Mouse (Mus musculus): ENCODE results near the gene Gm6904. TPM values are rescaled to one million over a fixed set of nuclear protein-coding genes. Genes with fewer than 3 reads are reported as not detected.

The Gm6904 gene
- polyA plus RNA-seq, 1 experiment from 2014 or later: not detected

GRCm38 (mm10) chr14:59229822-59230221 lies 30.2 kb downstream of the Gm6904 start:
- H3K4me3 ChIP-seq (ENCODE audit: low read depth, low read length): no peak overlapping the region
- no peak overlapping the region for H3K9ac ChIP-seq (ENCODE audit: low read length)
- no peak overlapping the region for H3K27ac ChIP-seq (ENCODE audit: low read depth, low read length)
- no peak overlapping the region for H3K4me2 ChIP-seq (ENCODE audit: low read depth)
- WGBS: 98% methylated on average over 3 of the region's 3 CpGs
- DNase-seq (ENCODE audit: low spot score) (no peak), ATAC-seq (ENCODE audit: insufficient read depth, low FRiP score, low TSS enrichment) (no peak)
- no peaks in the 10 kb centered on the region for H3K4me1 ChIP-seq (ENCODE audit: control insufficient read depth, insufficient read depth, low read length)
- peaks cover 13% of the 10 kb centered on the region for H3K36me3 ChIP-seq (ENCODE audit: control insufficient read depth, insufficient read depth, low read length)
- no peaks in the 10 kb centered on the region for H3K9me3 ChIP-seq (ENCODE audit: control insufficient read depth, low read length)
- H3K27me3 ChIP-seq (ENCODE audit: control insufficient read depth, insufficient read depth, low read length): no peaks in the 10 kb centered on the region

DNA sequence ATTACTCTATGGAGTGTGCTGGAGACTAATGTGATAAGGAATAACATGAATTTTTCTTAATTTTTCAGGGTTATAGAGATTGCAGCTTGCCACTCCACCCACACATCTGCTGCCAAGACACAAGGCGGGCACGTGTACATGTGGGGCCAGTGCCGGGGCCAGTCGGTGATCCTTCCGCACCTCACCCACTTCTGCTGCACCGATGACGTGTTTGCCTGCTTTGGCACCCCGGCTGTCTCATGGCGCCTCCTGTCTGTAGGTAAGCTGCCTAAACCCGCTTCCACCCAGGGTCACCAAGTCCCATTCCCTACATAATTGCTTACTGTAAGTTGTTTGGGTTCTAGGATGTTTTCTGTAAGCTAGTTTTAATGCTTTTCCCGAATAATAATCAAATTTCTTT lies 33.8 kb downstream of the Gm6904 start:
- Histone ChIP-seq H3K27me3 (ENCODE audit: control insufficient read depth, insufficient read depth, low read length) (no peaks in the 10 kb centered on the region), H3K9me3 (ENCODE audit: control insufficient read depth, low read length) (no peaks in the 10 kb centered on the region), H3K36me3 (ENCODE audit: control insufficient read depth, insufficient read depth, low read length) (peaks cover 16% of the 10 kb centered on the region), H3K9ac (ENCODE audit: low read length) (no peak overlapping the region), H3K4me1 (ENCODE audit: control insufficient read depth, insufficient read depth, low read length) (no peaks in the 10 kb centered on the region), H3K4me2 (ENCODE audit: low read depth) (no peak overlapping the region), H3K27ac (ENCODE audit: low read depth, low read length) (no peak overlapping the region), H3K4me3 (ENCODE audit: low read depth, low read length) (no peak overlapping the region)
- ATAC-seq (ENCODE audit: insufficient read depth, low FRiP score, low TSS enrichment): no peak
- no peak for DNase-seq (ENCODE audit: low spot score)
- WGBS: 94% methylated on average over 11 of the region's 11 CpGs

- ATAC-seq (ENCODE audit: insufficient read depth, low FRiP score, low TSS enrichment) (no peak), DNase-seq (ENCODE audit: low spot score) (no peak)
- Histone ChIP-seq H3K4me3 (ENCODE audit: low read depth, low read length) (no peak overlapping the region), H3K9ac (ENCODE audit: low read length) (no peak overlapping the region), H3K4me2 (ENCODE audit: low read depth) (no peak overlapping the region), H3K4me1 (ENCODE audit: control insufficient read depth, insufficient read depth, low read length) (no peaks in the 10 kb centered on the region), H3K9me3 (ENCODE audit: control insufficient read depth, low read length) (no peaks in the 10 kb centered on the region), H3K27ac (ENCODE audit: low read depth, low read length) (no peak overlapping the region), H3K27me3 (ENCODE audit: control insufficient read depth, insufficient read depth, low read length) (no peaks in the 10 kb centered on the region), H3K36me3 (ENCODE audit: control insufficient read depth, insufficient read depth, low read length) (peaks cover 20% of the 10 kb centered on the region)
- WGBS: 91% methylated on average over 3 of the region's 3 CpGs
These were observed 40.8 kb downstream of the Gm6904 start for GRCm38 (mm10) chr14:59219241-59219640.

- 99% methylated on average over 2 of the region's 2 CpGs for WGBS
- no peak overlapping the region for H3K4me2 ChIP-seq (ENCODE audit: low read depth)
- no peaks in the 10 kb centered on the region for H3K27me3 ChIP-seq (ENCODE audit: control insufficient read depth, insufficient read depth, low read length)
- no peak for DNase-seq (ENCODE audit: low spot score)
- H3K36me3 ChIP-seq (ENCODE audit: control insufficient read depth, insufficient read depth, low read length): peaks cover 5% of the 10 kb centered on the region; the same call in 1 of the 2 replicates
- H3K9ac ChIP-seq (ENCODE audit: low read length): no peak overlapping the region
- peaks cover 15% of the 10 kb centered on the region for H3K4me1 ChIP-seq (ENCODE audit: control insufficient read depth, insufficient read depth, low read length)
- H3K4me3 ChIP-seq (ENCODE audit: low read depth, low read length): no peak overlapping the region
- no peak for ATAC-seq (ENCODE audit: insufficient read depth, low FRiP score, low TSS enrichment)
- H3K9me3 ChIP-seq (ENCODE audit: control insufficient read depth, low read length): no peaks in the 10 kb centered on the region
- H3K27ac ChIP-seq (ENCODE audit: low read depth, low read length): no peak overlapping the region
These were observed 50.2 kb downstream of the Gm6904 start for GRCm38 (mm10) chr14:59209816-59210215.

- WGBS: 92% methylated on average over 7 of the region's 7 CpGs
These were observed 51.0 kb downstream of the Gm6904 start for GRCm38 (mm10) chr14:59209003-59209402.

GRCm38 (mm10) chr14:59205976-59206583 lies 53.9 kb downstream of the Gm6904 start:
- H3K27me3 ChIP-seq (ENCODE audit: control insufficient read depth, insufficient read depth, low read length): no peaks in the 10 kb centered on the region
- H3K9me3 ChIP-seq (ENCODE audit: control insufficient read depth, low read length): no peaks in the 10 kb centered on the region
- 39% methylated on average over 10 of the region's 10 CpGs for WGBS
- no peak overlapping the region for H3K4me2 ChIP-seq (ENCODE audit: low read depth)
- H3K36me3 ChIP-seq (ENCODE audit: control insufficient read depth, insufficient read depth, low read length): no peaks in the 10 kb centered on the region
- H3K4me3 ChIP-seq (ENCODE audit: low read depth, low read length): no peak overlapping the region
- peaks cover 23% of the 10 kb centered on the region for H3K4me1 ChIP-seq (ENCODE audit: control insufficient read depth, insufficient read depth, low read length)
- no peak overlapping the region for H3K27ac ChIP-seq (ENCODE audit: low read depth, low read length)
- no peak for DNase-seq (ENCODE audit: low spot score)
- ATAC-seq (ENCODE audit: insufficient read depth, low FRiP score, low TSS enrichment): no peak
- no peak overlapping the region for H3K9ac ChIP-seq (ENCODE audit: low read length)

More at GRCm38 (mm10) chr14:59209003-59209402, 51.0 kb downstream of the Gm6904 start:
- H3K9ac ChIP-seq (ENCODE audit: low read length): no peak overlapping the region
- H3K36me3 ChIP-seq (ENCODE audit: control insufficient read depth, insufficient read depth, low read length): peaks cover 5% of the 10 kb centered on the region; the same call in 1 of the 2 replicates
- no peak overlapping the region for H3K4me3 ChIP-seq (ENCODE audit: low read depth, low read length)
- ATAC-seq (ENCODE audit: insufficient read depth, low FRiP score, low TSS enrichment): no peak
- no peaks in the 10 kb centered on the region for H3K9me3 ChIP-seq (ENCODE audit: control insufficient read depth, low read length)
- no peak for DNase-seq (ENCODE audit: low spot score)
- no peak overlapping the region for H3K4me2 ChIP-seq (ENCODE audit: low read depth)
- no peaks in the 10 kb centered on the region for H3K27me3 ChIP-seq (ENCODE audit: control insufficient read depth, insufficient read depth, low read length)
- peaks cover 23% of the 10 kb centered on the region for H3K4me1 ChIP-seq (ENCODE audit: control insufficient read depth, insufficient read depth, low read length)
- no peak overlapping the region for H3K27ac ChIP-seq (ENCODE audit: low read depth, low read length)

- DNase-seq (ENCODE audit: low spot score): peak; percentile 32
- 24% methylated on average over 7 of the region's 7 CpGs for WGBS
- H3K27me3 ChIP-seq (ENCODE audit: control insufficient read depth, insufficient read depth, low read length): no peaks in the 10 kb centered on the region
- no peak overlapping the region for H3K4me3 ChIP-seq (ENCODE audit: low read depth, low read length)
- H3K4me2 ChIP-seq (ENCODE audit: low read depth): peak overlapping the region; percentile 19; the same call in 1 of the 2 replicates
- H3K4me1 ChIP-seq (ENCODE audit: control insufficient read depth, insufficient read depth, low read length): peaks cover 23% of the 10 kb centered on the region
- H3K9me3 ChIP-seq (ENCODE audit: control insufficient read depth, low read length): no peaks in the 10 kb centered on the region
- no peaks in the 10 kb centered on the region for H3K36me3 ChIP-seq (ENCODE audit: control insufficient read depth, insufficient read depth, low read length)
- ATAC-seq (ENCODE audit: insufficient read depth, low FRiP score, low TSS enrichment): no peak
- peak overlapping the region; percentile 60; the same call in 1 of the 2 replicates for H3K27ac ChIP-seq (ENCODE audit: low read depth, low read length)
- peak overlapping the region; percentile 47 for H3K9ac ChIP-seq (ENCODE audit: low read length)
These were observed 54.6 kb downstream of the Gm6904 start for GRCm38 (mm10) chr14:59205461-59205860.

- peak overlapping the region; percentile 98 for H3K9ac ChIP-seq (ENCODE audit: low read length)
- H3K36me3 ChIP-seq (ENCODE audit: control insufficient read depth, insufficient read depth, low read length): no peaks in the 10 kb centered on the region
- ATAC-seq (ENCODE audit: insufficient read depth, low FRiP score, low TSS enrichment): 0 out of 2 replicates have a peak, but pooled peaks have one; percentile 0
- no peak for DNase-seq (ENCODE audit: low spot score)
- under 1% methylated on average over 21 of the region's 21 CpGs for WGBS
- no peaks in the 10 kb centered on the region for H3K9me3 ChIP-seq (ENCODE audit: control insufficient read depth, low read length)
- H3K4me2 ChIP-seq (ENCODE audit: low read depth): peak overlapping the region; percentile 57
- peaks cover 23% of the 10 kb centered on the region for H3K4me1 ChIP-seq (ENCODE audit: control insufficient read depth, insufficient read depth, low read length)
- H3K27ac ChIP-seq (ENCODE audit: low read depth, low read length): peak overlapping the region; percentile 96
- H3K4me3 ChIP-seq (ENCODE audit: low read depth, low read length): peak overlapping the region; percentile 81
- no peaks in the 10 kb centered on the region for H3K27me3 ChIP-seq (ENCODE audit: control insufficient read depth, insufficient read depth, low read length)
These were observed 58.3 kb downstream of the Gm6904 start for GRCm38 (mm10) chr14:59201604-59202215.
